Mouse (Mus musculus) olfactory bulb, adult 2 months (tissue): ENCODE data around the gene Fgl2.

Source experiments
- CTCF ChIP-seq: fragments of 200-500 bp; IDR thresholded peaks from 2 replicates; pipeline ENCODE4 v1.5.1; 2012; ENCODE audit warnings: low read depth, mild to moderate bottlenecking, low read length, moderate library complexity; ENCODE audit not compliant: insufficient read depth
- POLR2A ChIP-seq: fragments of 200-500 bp; IDR thresholded peaks from 2 replicates; pipeline ENCODE4 v1.6.1; 2012; ENCODE audit warnings: mild to moderate bottlenecking, low read depth, low read length, moderate library complexity; ENCODE audit not compliant: insufficient read depth

DNA sequence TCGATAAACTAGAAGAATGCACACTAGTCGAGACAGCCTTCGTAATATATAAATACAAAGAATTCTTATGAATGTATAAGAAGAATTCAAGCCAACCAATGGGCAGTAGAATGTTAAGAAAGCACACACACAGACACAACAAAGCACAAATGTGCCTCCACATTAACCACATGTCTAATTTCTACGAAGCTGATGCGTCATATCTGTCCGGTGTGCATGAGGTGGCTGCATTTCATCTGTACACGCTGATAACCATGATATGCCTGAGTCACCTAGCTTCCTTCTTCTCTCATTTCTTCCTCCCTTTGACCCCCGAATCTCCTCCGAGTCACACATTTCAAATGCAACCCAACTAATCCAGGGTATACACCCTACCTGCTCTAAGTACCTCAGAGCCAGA is 12.5 kb downstream of the Fgl2 start:
- TF ChIP-seq POLR2A = no peak
- TF ChIP-seq CTCF = no peak
